Mouse (Mus musculus) megakaryocyte, embryonic 14.5 days (primary cell): ENCODE results near the gene Papola.

Experiments
- FLI1 ChIP-seq: IDR thresholded peaks from 2 replicates; pipeline ENCODE4 v1.6.1; 2012; ENCODE audit warnings: low read length, inconsistent platforms, mixed read lengths
- GATA1 ChIP-seq: IDR thresholded peaks from 3 replicates; pipeline ENCODE4 v1.6.1; 2012; ENCODE audit warnings: mixed read lengths, low read length, inconsistent platforms, borderline replicate concordance

DNA sequence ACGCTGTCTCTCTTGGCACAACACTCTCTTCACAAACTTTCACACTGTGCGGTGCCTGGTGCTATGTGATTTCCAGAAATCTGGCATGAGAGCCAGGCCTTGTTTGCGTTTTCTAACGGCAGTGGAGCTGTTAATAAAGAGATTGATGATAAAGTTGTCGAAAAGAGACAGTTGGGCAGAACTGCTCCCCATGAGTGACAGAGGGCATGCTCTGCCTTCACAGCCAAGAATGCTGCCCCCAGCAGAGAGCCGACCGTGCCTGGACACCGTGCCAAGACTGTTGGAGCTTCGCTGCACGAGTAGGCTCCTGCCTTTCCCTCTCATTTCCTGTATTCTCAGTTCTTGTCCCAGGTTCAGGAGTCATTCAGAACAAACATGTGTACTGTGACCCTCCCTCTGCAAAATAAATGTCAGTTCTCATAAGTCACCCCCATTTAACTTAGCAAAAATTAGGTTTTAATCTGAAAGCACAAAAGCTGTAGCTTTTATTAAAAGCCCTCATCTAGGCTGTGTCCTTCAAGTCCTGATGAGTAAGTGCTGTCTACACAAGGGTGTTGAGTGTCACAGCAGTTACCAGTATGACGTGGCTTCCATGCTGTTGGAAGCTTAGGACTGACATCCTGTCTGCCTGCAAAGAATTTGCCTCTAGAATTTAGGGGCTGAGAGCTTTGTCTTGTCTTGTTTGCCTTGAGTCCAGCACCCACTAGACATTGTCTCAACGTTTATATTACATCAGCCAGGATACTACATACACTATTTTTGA, 58.9 kb downstream of the Papola start:
- TF ChIP-seq GATA1 (no peak), FLI1 (no peak)
